Mouse (Mus musculus): ENCODE measurements at regions not wholly inside any gene's neighbourhood (a gene's known extent, or its start where the extent isn't known, plus 50 kb on each side); places are given as distances from the start of the nearest gene placed in this dataset.

- TF ChIP-seq CTCF (IDR thresholded peaks at IDR 0.05) (peak; percentile 59), EP300 (IDR thresholded peaks at IDR 0.05) (no peak)
Measured at GRCm38 (mm10) chr14:98886982-98887381, 107.1 kb downstream of the Rpl36a-ps1 start.

All from lung, postnatal 0 days (tissue).